Mouse (Mus musculus) kidney, embryonic 16.5 days (tissue): Measurements from ENCODE around the gene Zfp467. TPM values are rescaled to one million over a fixed set of nuclear protein-coding genes. Genes with fewer than 3 reads are reported as not detected.

Experiments used
- ATAC-seq: fragments of 200-750 bp; cut with Nextera tagmentation; 2 replicates; pipeline ENCODE4 v1.8.0; 2017; ENCODE audit warnings: moderate TSS enrichment; ENCODE audit not compliant: low FRiP score, low TSS enrichment
- H3K27ac ChIP-seq: fragments of 300-500 bp; sonication (generic); 2 replicates; pipeline ENCODE4 v1.5.1; 2014; ENCODE audit warnings: low read length
- H3K27me3 ChIP-seq: fragments of 300-500 bp; sonication (generic); 2 replicates; pipeline ENCODE4 v1.6.1; 2014; ENCODE audit warnings: low read length, control low read depth, mixed read lengths; ENCODE audit not compliant: insufficient read depth
- H3K36me3 ChIP-seq: fragments of 300-500 bp; sonication (generic); 2 replicates; pipeline ENCODE4 v1.6.1; 2014; ENCODE audit warnings: low read length, control low read depth, mixed read lengths; ENCODE audit not compliant: insufficient read depth
- H3K4me1 ChIP-seq: fragments of 300-500 bp; sonication (generic); 2 replicates; pipeline ENCODE4 v1.6.1; 2014; ENCODE audit warnings: low read length, control low read depth, mixed read lengths; ENCODE audit not compliant: insufficient read depth
- H3K4me2 ChIP-seq: fragments of 300-500 bp; sonication (generic); replicated peaks from 2 replicates; pipeline ENCODE4 v1.6.1; 2014; ENCODE audit warnings: low read depth, low read length
- H3K4me3 ChIP-seq: fragments of 300-500 bp; sonication (generic); 2 replicates; pipeline ENCODE4 v1.5.1; 2014; ENCODE audit warnings: mild to moderate bottlenecking, low read length
- H3K9ac ChIP-seq: fragments of 300-500 bp; sonication (generic); replicated peaks from 2 replicates; pipeline ENCODE4 v1.6.1; 2014; ENCODE audit warnings: low read length
- H3K9me3 ChIP-seq: fragments of 300-500 bp; sonication (generic); 2 replicates; pipeline ENCODE4 v1.6.1; 2016; ENCODE audit warnings: low read length, control low read depth
- WGBS: fragments of 180-500 bp; shearing (Covaris S2); extraction: QIAGEN DNeasy Blood & Tissue Kit; methylation state at CpG from one replicate; pipeline ENCODE4 v1.1.7; 2014; 5-methylcytosine and 5-hydroxymethylcytosine counted together
- polyA plus RNA-seq: library from polyadenylated mRNA; unstranded; fragments of >200 nt; fragmentation: Nextera tagmentation; extraction: Ambion mirVana; gene quantifications from 2 replicates; pipeline ENCODE4 v1.2.1, GENCODE M21; 2015

The Zfp467 gene
- polyA plus RNA-seq, 1 experiment from 2014 or later, result 32.0 TPM

- Histone ChIP-seq H3K36me3 (peaks cover 9% of the 10 kb centered on the region), H3K9me3 (no peaks in the 10 kb centered on the region), H3K4me2 (no peak overlapping the region), H3K4me1 (peaks cover 38% of the 10 kb centered on the region), H3K27ac (0 out of 2 replicates have a peak overlapping the region, but pooled peaks have one; percentile 21), H3K9ac (no peak overlapping the region), H3K27me3 (no peaks in the 10 kb centered on the region), H3K4me3 (no peak overlapping the region)
- 46% methylated on average over 12 of the region's 12 CpGs for WGBS
- no peak for ATAC-seq
Measured at GRCm38 (mm10) chr6:48432893-48433816, 12.5 kb downstream of the Zfp467 start.

GRCm38 (mm10) chr6:48430748-48431147, 14.9 kb downstream of the Zfp467 start:
- Histone ChIP-seq H3K36me3 (no peaks in the 10 kb centered on the region), H3K27me3 (no peaks in the 10 kb centered on the region), H3K27ac (no peak overlapping the region), H3K4me3 (no peak overlapping the region), H3K9me3 (no peaks in the 10 kb centered on the region), H3K4me2 (no peak overlapping the region), H3K4me1 (peaks cover 25% of the 10 kb centered on the region), H3K9ac (no peak overlapping the region)
- 71% methylated on average over 5 of the region's 5 CpGs for WGBS
- ATAC-seq, result no peak

- H3K36me3 ChIP-seq, result no peaks in the 10 kb centered on the region
- H3K4me2 ChIP-seq, result no peak overlapping the region
- H3K9me3 ChIP-seq, result no peaks in the 10 kb centered on the region
- no peak overlapping the region for H3K27ac ChIP-seq
- H3K4me1 ChIP-seq, result peaks cover 14% of the 10 kb centered on the region
- no peak overlapping the region for H3K9ac ChIP-seq
- no peak overlapping the region for H3K4me3 ChIP-seq
- 43% methylated on average over 4 of the region's 4 CpGs for WGBS
- ATAC-seq, result peak; percentile 72
- H3K27me3 ChIP-seq, result no peaks in the 10 kb centered on the region
Measured at GRCm38 (mm10) chr6:48428769-48429557, 16.7 kb downstream of the Zfp467 start.

DNA sequence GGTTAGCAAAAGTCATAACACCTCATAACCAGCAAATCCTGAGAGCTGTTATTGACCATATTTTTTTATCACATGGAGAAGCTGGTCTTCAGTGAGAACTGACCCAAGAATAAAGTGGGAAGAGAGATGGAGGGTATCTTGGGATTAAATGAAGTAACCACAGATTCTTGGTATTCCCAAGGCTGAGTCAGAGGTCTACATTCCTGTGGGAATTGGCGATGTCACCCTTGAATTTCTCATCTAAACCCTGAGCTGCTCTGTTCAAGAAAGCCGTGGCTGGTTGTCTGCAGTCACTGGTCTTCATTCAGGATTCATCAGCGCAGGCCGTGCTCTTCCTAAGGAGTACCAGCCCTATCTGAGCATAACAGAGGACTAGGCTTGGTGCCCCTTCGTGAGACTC, 18.7 kb downstream of the Zfp467 start:
- Histone ChIP-seq H3K4me3 (no peak overlapping the region), H3K9ac (no peak overlapping the region), H3K27me3 (no peaks in the 10 kb centered on the region), H3K36me3 (no peaks in the 10 kb centered on the region), H3K4me1 (peaks cover 10% of the 10 kb centered on the region; the same call in 1 of the 2 replicates), H3K4me2 (no peak overlapping the region), H3K27ac (no peak overlapping the region), H3K9me3 (no peaks in the 10 kb centered on the region)
- WGBS, result 84% methylated on average over 5 of the region's 5 CpGs
- no peak for ATAC-seq

GRCm38 (mm10) chr6:48424074-48424473, 21.6 kb downstream of the Zfp467 start:
- Histone ChIP-seq H3K36me3 (no peaks in the 10 kb centered on the region), H3K4me1 (peaks cover 10% of the 10 kb centered on the region; the same call in 1 of the 2 replicates), H3K9me3 (no peaks in the 10 kb centered on the region), H3K4me3 (no peak overlapping the region), H3K4me2 (no peak overlapping the region), H3K27me3 (no peaks in the 10 kb centered on the region), H3K9ac (no peak overlapping the region), H3K27ac (no peak overlapping the region)
- ATAC-seq, result no peak
- WGBS, result 66% methylated on average over 5 of the region's 5 CpGs

GRCm38 (mm10) chr6:48423336-48423735, 22.3 kb downstream of the Zfp467 start:
- Histone ChIP-seq H3K4me3 (no peak overlapping the region), H3K36me3 (no peaks in the 10 kb centered on the region), H3K9ac (no peak overlapping the region), H3K9me3 (no peaks in the 10 kb centered on the region), H3K27ac (peak overlapping the region; percentile 14; the same call in 1 of the 2 replicates), H3K27me3 (no peaks in the 10 kb centered on the region), H3K4me2 (no peak overlapping the region), H3K4me1 (peaks cover 10% of the 10 kb centered on the region; the same call in 1 of the 2 replicates)
- 62% methylated on average over 3 of the region's 3 CpGs for WGBS
- no peak for ATAC-seq

DNA sequence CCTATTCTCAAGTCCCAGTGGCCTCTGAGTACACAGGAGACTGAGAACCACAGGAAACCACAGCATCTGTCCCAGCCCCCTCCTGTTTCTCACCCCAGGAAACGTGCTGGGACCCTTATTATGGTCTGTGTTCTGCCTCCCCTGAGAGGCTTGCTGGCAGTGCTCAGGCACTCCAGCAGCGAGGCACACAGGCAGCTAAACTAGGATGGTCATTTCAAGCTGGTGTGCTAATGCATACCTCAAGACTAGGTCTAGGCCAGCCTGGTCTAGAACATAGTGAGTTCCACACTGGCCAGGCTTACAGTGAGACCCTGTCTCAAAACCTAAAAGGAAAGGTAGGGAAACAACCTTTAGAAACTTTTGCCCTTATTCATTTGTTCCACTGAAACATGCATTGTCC, 25.0 kb downstream of the Zfp467 start:
- 16% methylated on average over 2 of the region's 2 CpGs for WGBS
- no peaks in the 10 kb centered on the region for H3K9me3 ChIP-seq
- no peak for ATAC-seq
- H3K36me3 ChIP-seq, result peaks cover 15% of the 10 kb centered on the region
- H3K4me3 ChIP-seq, result no peak overlapping the region
- peaks cover 10% of the 10 kb centered on the region; the same call in 1 of the 2 replicates for H3K4me1 ChIP-seq
- no peak overlapping the region for H3K27ac ChIP-seq
- H3K4me2 ChIP-seq, result no peak overlapping the region
- H3K27me3 ChIP-seq, result no peaks in the 10 kb centered on the region
- no peak overlapping the region for H3K9ac ChIP-seq

- 86% methylated on average over 2 of the region's 2 CpGs for WGBS
- ATAC-seq, result no peak
- no peaks in the 10 kb centered on the region for H3K9me3 ChIP-seq
- no peaks in the 10 kb centered on the region for H3K4me1 ChIP-seq
- H3K4me2 ChIP-seq, result no peak overlapping the region
- H3K27me3 ChIP-seq, result no peaks in the 10 kb centered on the region
- no peak overlapping the region for H3K9ac ChIP-seq
- H3K36me3 ChIP-seq, result peaks cover 55% of the 10 kb centered on the region
- no peak overlapping the region for H3K4me3 ChIP-seq
- no peak overlapping the region for H3K27ac ChIP-seq
Measured at GRCm38 (mm10) chr6:48416486-48416885, 29.1 kb downstream of the Zfp467 start.

DNA sequence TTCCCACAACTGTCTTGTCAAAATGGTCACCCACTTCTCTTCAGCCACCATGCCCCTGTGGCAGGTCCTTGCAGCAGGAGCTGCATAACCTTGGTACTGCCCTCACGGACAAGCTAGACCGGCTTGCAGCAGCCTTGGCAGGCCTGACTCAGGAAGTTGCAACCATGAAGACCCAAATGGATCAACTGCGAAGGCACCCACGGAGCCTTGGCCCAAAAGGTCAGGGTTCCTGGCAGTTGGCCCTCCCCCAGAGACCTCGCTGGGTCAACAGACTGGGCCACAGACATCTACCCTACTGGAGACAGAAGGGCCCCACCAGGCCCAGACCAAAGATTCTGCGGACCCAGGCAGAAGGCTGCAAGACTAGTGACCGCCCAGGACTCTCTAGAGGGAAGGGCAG, 30.0 kb downstream of the Zfp467 start:
- no peak overlapping the region for H3K9ac ChIP-seq
- 90% methylated on average over 7 of the region's 7 CpGs for WGBS
- H3K4me2 ChIP-seq, result no peak overlapping the region
- peaks cover 62% of the 10 kb centered on the region for H3K36me3 ChIP-seq
- H3K9me3 ChIP-seq, result no peaks in the 10 kb centered on the region
- no peaks in the 10 kb centered on the region for H3K4me1 ChIP-seq
- no peak for ATAC-seq
- H3K27ac ChIP-seq, result no peak overlapping the region
- no peaks in the 10 kb centered on the region for H3K27me3 ChIP-seq
- H3K4me3 ChIP-seq, result no peak overlapping the region
